Mouse (Mus musculus): ENCODE measurements at regions not wholly inside any gene's neighbourhood (a gene's known extent, or its start where the extent isn't known, plus 50 kb on each side); places are given as distances from the start of the nearest gene placed in this dataset.

DNA sequence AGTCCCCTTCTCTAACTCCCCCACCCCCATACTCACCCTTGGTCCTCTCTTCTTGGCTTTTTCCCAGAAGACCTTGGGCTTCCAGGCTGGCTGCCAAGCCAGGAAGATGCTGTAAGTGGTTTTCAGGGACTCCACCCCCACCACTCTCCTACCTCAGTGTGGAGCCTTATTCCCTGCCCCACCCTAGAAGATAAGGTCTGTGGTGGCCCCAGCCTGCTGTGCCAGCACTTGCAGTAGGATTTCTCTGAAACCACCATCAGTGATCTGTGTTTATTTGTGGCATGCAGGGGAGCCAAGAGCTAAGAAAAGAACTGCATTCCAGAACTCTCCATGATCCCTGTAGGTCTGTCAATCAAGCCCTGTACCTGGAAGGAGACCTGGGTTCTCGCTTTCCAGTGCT lies 346.4 kb upstream of the Tnp1 start:
- TF ChIP-seq FOSL1 (IDR thresholded peaks at IDR 0.05; ENCODE audit: insufficient read depth, low read length, poor library complexity, severe bottlenecking) (no peak), MYOD1 (IDR thresholded peaks at IDR 0.05; ENCODE audit: control insufficient read depth, insufficient read length, low read depth) (peak; percentile 30), MAX (IDR thresholded peaks at IDR 0.05) (no peak), CEBPB (IDR thresholded peaks at IDR 0.05; ENCODE audit: low read depth) (no peak), CTCF (IDR thresholded peaks at IDR 0.05; ENCODE audit: control insufficient read depth, insufficient read depth, insufficient read length) (no peak), MYOG (IDR thresholded peaks at IDR 0.05; ENCODE audit: control insufficient read depth, extremely low read depth, insufficient read length) (no peak), USF1 (IDR thresholded peaks at IDR 0.05; ENCODE audit: low read depth) (no peak)

DNA sequence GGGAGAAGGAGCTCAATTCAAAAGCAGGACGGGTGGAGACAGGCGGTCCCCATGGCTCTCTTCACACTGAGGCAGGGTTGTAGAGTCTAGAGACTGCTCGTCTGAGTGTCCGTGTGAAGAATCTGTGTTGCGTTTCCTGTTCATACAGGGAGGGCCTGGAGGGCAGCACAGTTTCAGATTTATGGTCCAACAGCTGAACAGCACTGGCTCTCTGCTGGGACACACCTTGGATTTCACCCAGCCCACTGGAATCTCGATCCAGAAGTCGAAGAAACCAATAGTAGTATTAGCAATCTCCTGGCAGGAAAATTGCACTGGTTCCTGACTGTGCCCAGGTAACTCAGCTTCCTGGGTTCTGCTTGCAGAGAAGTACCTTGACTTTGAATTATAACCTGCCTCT lies 345.6 kb upstream of the Tnp1 start:
- H3ac ChIP-seq (ENCODE audit: control insufficient read depth, insufficient read length, low read depth) = no peak overlapping the region
- no peaks in the 10 kb centered on the region for H3K27me3 ChIP-seq (ENCODE audit: control insufficient read depth, insufficient read depth, insufficient read length)
- H3K36me3 ChIP-seq (ENCODE audit: control insufficient read depth, insufficient read depth) = no peaks in the 10 kb centered on the region
- TF ChIP-seq USF1 (IDR thresholded peaks at IDR 0.05; ENCODE audit: low read depth) (no peak), MYOD1 (IDR thresholded peaks at IDR 0.05; ENCODE audit: control insufficient read depth, insufficient read length, low read depth) (peak; percentile 73)
- no peaks in the 10 kb centered on the region for H3K79me3 ChIP-seq (ENCODE audit: low read depth)
- H3K4me3 ChIP-seq (ENCODE audit: insufficient read depth, poor library complexity, severe bottlenecking) = no peak overlapping the region
- H3K79me2 ChIP-seq (ENCODE audit: control insufficient read depth, insufficient read depth) = no peaks in the 10 kb centered on the region

More for the DNA sequence above, 346.4 kb upstream of the Tnp1 start:
- H3K79me3 ChIP-seq (ENCODE audit: low read depth) = no peaks in the 10 kb centered on the region
- no peaks in the 10 kb centered on the region for H3K36me3 ChIP-seq (ENCODE audit: control insufficient read depth, insufficient read depth)
- H3ac ChIP-seq (ENCODE audit: control insufficient read depth, insufficient read length, low read depth) = no peak overlapping the region
- H3K79me2 ChIP-seq (ENCODE audit: control insufficient read depth, insufficient read depth) = no peaks in the 10 kb centered on the region
- no peak overlapping the region for H3K4me3 ChIP-seq (ENCODE audit: insufficient read depth, poor library complexity, severe bottlenecking)
- H3K27me3 ChIP-seq (ENCODE audit: control insufficient read depth, insufficient read depth, insufficient read length) = no peaks in the 10 kb centered on the region

DNA sequence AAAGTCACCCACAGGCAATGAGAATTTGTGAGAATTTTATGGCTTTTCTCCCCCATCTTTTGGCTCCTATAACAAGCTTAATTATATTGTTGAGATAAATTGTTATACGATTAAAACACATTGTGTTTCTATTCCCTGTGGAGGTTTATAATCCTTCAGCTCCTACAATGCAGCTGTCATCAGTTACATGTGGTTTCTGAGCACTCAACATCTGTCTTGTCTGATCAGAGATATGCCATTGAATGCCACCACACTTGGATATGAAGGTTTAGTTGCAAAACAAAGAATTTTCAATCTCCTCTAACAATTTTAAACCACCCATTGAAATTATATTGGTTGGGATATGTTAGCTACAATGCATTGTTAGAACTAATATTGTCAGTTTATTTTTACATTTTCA lies 338.7 kb upstream of the Tnp1 start:
- no peaks in the 10 kb centered on the region for H3K27me3 ChIP-seq (ENCODE audit: control insufficient read depth, insufficient read depth, insufficient read length)
- no peak overlapping the region for H3ac ChIP-seq (ENCODE audit: control insufficient read depth, insufficient read length, low read depth)
- no peaks in the 10 kb centered on the region for H3K36me3 ChIP-seq (ENCODE audit: control insufficient read depth, insufficient read depth)
- TF ChIP-seq MYOD1 (IDR thresholded peaks at IDR 0.05; ENCODE audit: control insufficient read depth, insufficient read length, low read depth) = peak; percentile 85
- no peak for TF ChIP-seq CTCF (IDR thresholded peaks at IDR 0.05; ENCODE audit: control insufficient read depth, insufficient read depth, insufficient read length)
- H3K79me3 ChIP-seq (ENCODE audit: low read depth) = no peaks in the 10 kb centered on the region
- H3K79me2 ChIP-seq (ENCODE audit: control insufficient read depth, insufficient read depth) = no peaks in the 10 kb centered on the region
- no peak overlapping the region for H3K4me3 ChIP-seq (ENCODE audit: insufficient read depth, poor library complexity, severe bottlenecking)

DNA sequence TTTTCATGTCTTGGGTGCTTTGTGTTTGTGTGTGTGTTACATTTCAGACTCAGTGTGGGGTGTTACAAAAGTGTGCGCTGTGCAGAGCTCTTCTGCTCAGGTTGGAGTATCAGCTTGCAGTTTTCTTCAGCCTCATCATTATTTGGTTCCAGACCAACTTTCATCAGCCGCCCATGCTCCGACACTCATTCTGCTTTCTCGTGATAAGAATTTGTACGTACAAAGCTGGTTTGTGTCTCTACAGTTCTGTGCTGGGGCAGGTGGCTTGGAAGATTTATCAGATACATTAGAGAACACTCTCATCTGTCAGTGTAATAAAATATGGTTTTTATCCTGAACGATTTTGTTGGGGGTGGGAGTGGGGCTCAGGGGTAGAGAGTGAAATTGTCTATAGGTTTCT lies 332.8 kb upstream of the Tnp1 start:
- H3K27me3 ChIP-seq (ENCODE audit: control insufficient read depth, insufficient read depth, insufficient read length) = no peaks in the 10 kb centered on the region
- H3K79me2 ChIP-seq (ENCODE audit: control insufficient read depth, insufficient read depth) = no peaks in the 10 kb centered on the region
- H3K4me3 ChIP-seq (ENCODE audit: insufficient read depth, poor library complexity, severe bottlenecking) = no peak overlapping the region
- H3K36me3 ChIP-seq (ENCODE audit: control insufficient read depth, insufficient read depth) = no peaks in the 10 kb centered on the region
- H3K79me3 ChIP-seq (ENCODE audit: low read depth) = no peaks in the 10 kb centered on the region
- no peak overlapping the region for H3ac ChIP-seq (ENCODE audit: control insufficient read depth, insufficient read length, low read depth)
- no peak for TF ChIP-seq CEBPB (IDR thresholded peaks at IDR 0.05; ENCODE audit: low read depth)
- TF ChIP-seq MYOG (IDR thresholded peaks at IDR 0.05; ENCODE audit: control insufficient read depth, extremely low read depth, insufficient read length) = no peak
- no peak for TF ChIP-seq FOSL1 (IDR thresholded peaks at IDR 0.05; ENCODE audit: insufficient read depth, low read length, poor library complexity, severe bottlenecking)
- no peak for TF ChIP-seq USF1 (IDR thresholded peaks at IDR 0.05; ENCODE audit: low read depth)
- TF ChIP-seq CTCF (IDR thresholded peaks at IDR 0.05; ENCODE audit: control insufficient read depth, insufficient read depth, insufficient read length) = no peak
- TF ChIP-seq MAX (IDR thresholded peaks at IDR 0.05) = no peak
- TF ChIP-seq MYOD1 (IDR thresholded peaks at IDR 0.05; ENCODE audit: control insufficient read depth, insufficient read length, low read depth) = no peak

DNA sequence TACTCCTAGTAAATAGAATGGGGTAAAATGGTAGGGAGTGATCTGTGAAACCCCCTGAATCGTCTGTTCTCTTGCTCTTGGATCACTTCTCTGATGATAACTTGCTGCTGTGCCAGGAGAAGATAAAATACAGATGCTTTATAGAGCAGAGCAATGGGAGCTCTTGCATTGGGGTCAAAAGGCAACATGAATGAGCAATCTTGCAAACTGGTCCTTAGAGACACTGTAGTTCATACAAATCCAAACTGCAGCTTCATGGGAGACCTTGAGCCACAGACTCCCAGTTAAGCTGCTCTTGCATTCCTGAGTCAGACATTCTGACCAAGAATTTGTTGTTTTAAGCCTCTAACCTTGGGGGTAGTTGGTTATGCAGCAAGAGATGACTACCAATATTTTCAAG lies 328.9 kb upstream of the Tnp1 start:
- Histone ChIP-seq H3ac (ENCODE audit: control insufficient read depth, insufficient read length, low read depth) (no peak overlapping the region), H3K4me3 (ENCODE audit: insufficient read depth, poor library complexity, severe bottlenecking) (no peak overlapping the region), H3K79me3 (ENCODE audit: low read depth) (no peaks in the 10 kb centered on the region), H3K27me3 (ENCODE audit: control insufficient read depth, insufficient read depth, insufficient read length) (no peaks in the 10 kb centered on the region), H3K36me3 (ENCODE audit: control insufficient read depth, insufficient read depth) (no peaks in the 10 kb centered on the region), H3K79me2 (ENCODE audit: control insufficient read depth, insufficient read depth) (no peaks in the 10 kb centered on the region)
- no peak for TF ChIP-seq CEBPB (IDR thresholded peaks at IDR 0.05; ENCODE audit: low read depth)
- TF ChIP-seq MYOD1 (IDR thresholded peaks at IDR 0.05; ENCODE audit: control insufficient read depth, insufficient read length, low read depth) = no peak
- no peak for TF ChIP-seq FOSL1 (IDR thresholded peaks at IDR 0.05; ENCODE audit: insufficient read depth, low read length, poor library complexity, severe bottlenecking)
- TF ChIP-seq USF1 (IDR thresholded peaks at IDR 0.05; ENCODE audit: low read depth) = no peak
- TF ChIP-seq MAX (IDR thresholded peaks at IDR 0.05) = no peak
- no peak for TF ChIP-seq CTCF (IDR thresholded peaks at IDR 0.05; ENCODE audit: control insufficient read depth, insufficient read depth, insufficient read length)
- TF ChIP-seq MYOG (IDR thresholded peaks at IDR 0.05; ENCODE audit: control insufficient read depth, extremely low read depth, insufficient read length) = no peak

- Histone ChIP-seq H3K36me3 (ENCODE audit: control insufficient read depth, insufficient read depth) (no peaks in the 10 kb centered on the region), H3K4me3 (ENCODE audit: insufficient read depth, poor library complexity, severe bottlenecking) (no peak overlapping the region), H3K79me2 (ENCODE audit: control insufficient read depth, insufficient read depth) (no peaks in the 10 kb centered on the region), H3K27me3 (ENCODE audit: control insufficient read depth, insufficient read depth, insufficient read length) (no peaks in the 10 kb centered on the region), H3ac (ENCODE audit: control insufficient read depth, insufficient read length, low read depth) (no peak overlapping the region), H3K79me3 (ENCODE audit: low read depth) (no peaks in the 10 kb centered on the region)
- TF ChIP-seq CTCF (IDR thresholded peaks at IDR 0.05; ENCODE audit: control insufficient read depth, insufficient read depth, insufficient read length) (no peak), MAX (IDR thresholded peaks at IDR 0.05) (no peak), CEBPB (IDR thresholded peaks at IDR 0.05; ENCODE audit: low read depth) (no peak), USF1 (IDR thresholded peaks at IDR 0.05; ENCODE audit: low read depth) (no peak), FOSL1 (IDR thresholded peaks at IDR 0.05; ENCODE audit: insufficient read depth, low read length, poor library complexity, severe bottlenecking) (no peak), MYOD1 (IDR thresholded peaks at IDR 0.05; ENCODE audit: control insufficient read depth, insufficient read length, low read depth) (no peak), MYOG (IDR thresholded peaks at IDR 0.05; ENCODE audit: control insufficient read depth, extremely low read depth, insufficient read length) (no peak)
These were observed 326.2 kb upstream of the Tnp1 start for GRCm38 (mm10) chr1:73341911-73342310.

Measured in C2C12 (cell line).